Mouse (Mus musculus): ENCODE results near the gene Scrn2. TPM values are rescaled to one million over a fixed set of nuclear protein-coding genes. Genes with fewer than 3 reads are reported as not detected.
A peak's percentile ranks its signal among the peaks of the same experiment; 100 is the strongest.

The Scrn2 gene
- total RNA-seq (2021) = 1 to 10 TPM; 4.9 to 5.5 TPM
- long read RNA-seq, experiment 1, partial matches to known transcripts = 1 of 3 reads
- long read RNA-seq, experiment 1, other reads (novel, unspliced or antisense) = 2 of 3 reads
- long read RNA-seq, experiment 2, partial matches to known transcripts = 0 of 2 reads
- long read RNA-seq, experiment 2, other reads (novel, unspliced or antisense) = 1 of 2 reads

DNA sequence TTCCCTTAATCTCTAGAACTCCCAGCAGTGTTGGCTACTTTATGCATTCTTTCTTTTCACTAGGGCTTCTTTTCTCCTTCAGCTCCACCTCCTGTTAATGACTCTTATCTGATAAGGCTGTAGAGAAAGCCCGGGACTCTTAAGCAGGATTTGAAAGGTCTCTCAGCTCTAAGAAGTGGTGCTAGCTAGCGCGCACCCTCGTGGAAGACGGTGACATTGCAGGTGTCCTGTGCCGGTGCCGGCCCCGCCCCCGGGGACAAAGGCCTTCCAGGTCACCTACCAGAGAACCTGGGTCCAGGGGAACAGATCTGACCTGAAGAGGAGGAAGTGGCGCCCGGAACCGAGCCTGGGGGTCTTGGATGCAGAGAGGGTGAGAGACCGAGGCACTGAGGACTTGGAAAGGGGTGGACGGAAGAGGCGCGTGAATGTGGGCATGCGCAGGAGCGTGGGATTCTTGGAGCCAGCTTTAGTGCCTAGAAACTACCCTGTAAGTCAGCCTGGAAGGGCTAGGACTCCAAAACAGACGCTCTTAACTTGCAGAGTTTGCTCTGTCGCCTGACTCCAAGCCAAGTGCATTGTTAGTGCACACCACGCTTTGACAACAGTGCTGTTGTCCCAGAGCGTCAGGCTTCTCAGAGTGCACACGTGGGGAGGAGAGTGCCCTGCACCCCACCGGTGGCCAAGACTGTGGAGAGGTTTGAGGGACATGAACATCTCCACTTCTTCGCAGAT is at the start of gene Scrn2:
Gene Scrn2, plus strand, starts transcription at position 253 of the 732 bp plus-strand sequence.
- peak within 1 kb of the TSS; percentile 90 for H3K27ac ChIP-seq
- peak; percentile 98 for TF ChIP-seq CTCF (conservative IDR thresholded peaks at IDR 0.05)
- DNase-seq (ENCODE audit: low spot score in 2 of 2) = peak; percentile 78 to 80
- H3K4me3 ChIP-seq = peak within 1 kb of the TSS; percentile 68

DNA sequence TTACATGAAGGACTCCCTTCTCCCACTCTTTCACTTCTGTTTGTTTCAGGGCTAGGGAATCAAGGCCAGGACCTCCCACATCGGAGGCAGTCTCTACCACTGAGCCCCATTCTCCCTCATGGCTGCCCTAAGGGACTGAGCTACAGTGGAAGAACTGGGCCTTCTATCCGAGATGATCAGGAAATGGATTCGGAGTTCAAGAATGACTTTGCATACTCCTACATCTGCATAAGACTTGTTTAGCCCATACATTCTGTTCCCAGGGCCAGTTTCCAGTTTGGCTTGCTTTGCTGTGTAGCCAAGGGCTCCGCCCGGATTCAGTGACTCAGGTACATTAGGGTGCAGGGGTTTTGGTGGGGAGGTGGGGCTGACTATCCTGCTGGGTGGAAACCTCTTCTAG is 49.7 kb upstream of the Scrn2 start:
- DNase-seq (ENCODE audit: low spot score in 2 of 2) = no peak
- TF ChIP-seq CTCF (conservative IDR thresholded peaks at IDR 0.05) = no peak
- H3K27ac ChIP-seq = no peak overlapping the region

GRCm38 (mm10) chr11:96981461-96981860 is 48.3 kb upstream of the Scrn2 start:
- Histone ChIP-seq H3K4me3 (no peak overlapping the region), H3K27ac (no peak overlapping the region)
- TF ChIP-seq CTCF (conservative IDR thresholded peaks at IDR 0.05) = no peak
- DNase-seq (ENCODE audit: low spot score in 2 of 2) = no peak

More for the DNA sequence above, 49.7 kb upstream of the Scrn2 start:
- no peak overlapping the region for H3K4me3 ChIP-seq

DNA sequence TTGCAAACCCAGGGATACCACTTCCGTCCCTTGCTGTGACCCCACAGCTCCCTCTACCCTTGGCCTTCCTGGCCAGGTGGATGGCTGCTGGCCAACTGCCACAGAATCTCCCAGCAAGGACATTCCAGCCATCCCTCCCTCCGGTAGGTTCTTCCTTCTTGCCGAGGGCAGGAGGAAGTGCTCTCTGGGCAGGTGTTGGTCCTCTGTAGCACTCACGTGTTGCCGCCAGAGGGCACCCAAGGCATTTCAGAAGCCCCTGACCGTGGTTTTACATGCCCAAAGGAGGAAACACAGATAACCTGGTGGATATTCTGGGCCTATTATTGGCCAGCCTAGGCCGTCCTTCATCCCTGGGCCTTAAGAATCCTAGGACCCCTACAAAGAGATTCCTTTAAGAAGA is 47.4 kb upstream of the Scrn2 start:
- DNase-seq (ENCODE audit: low spot score in 2 of 2) = peak; percentile 73 to 75

GRCm38 (mm10) chr11:96982859-96983258 is 46.9 kb upstream of the Scrn2 start, which contains the start of gene Sp2:
Gene Sp2, minus strand, starts transcription at chr11:96982959.
- H3K4me3 ChIP-seq = no peak within 1 kb of the TSS
- no peak within 1 kb of the TSS for H3K27ac ChIP-seq
- no peak for DNase-seq (ENCODE audit: low spot score in 2 of 2)
- TF ChIP-seq CTCF (conservative IDR thresholded peaks at IDR 0.05) = no peak

More for the DNA sequence above, 47.4 kb upstream of the Scrn2 start:
- TF ChIP-seq CTCF (conservative IDR thresholded peaks at IDR 0.05) = peak; percentile 97
- no peak overlapping the region for H3K4me3 ChIP-seq
- no peak overlapping the region for H3K27ac ChIP-seq

GRCm38 (mm10) chr11:96984903-96985302 is 44.8 kb upstream of the Scrn2 start:
- Histone ChIP-seq H3K27ac (no peak overlapping the region), H3K4me3 (no peak overlapping the region)
- DNase-seq (ENCODE audit: low spot score in 2 of 2) = no peak
- no peak for TF ChIP-seq CTCF (conservative IDR thresholded peaks at IDR 0.05)

DNA sequence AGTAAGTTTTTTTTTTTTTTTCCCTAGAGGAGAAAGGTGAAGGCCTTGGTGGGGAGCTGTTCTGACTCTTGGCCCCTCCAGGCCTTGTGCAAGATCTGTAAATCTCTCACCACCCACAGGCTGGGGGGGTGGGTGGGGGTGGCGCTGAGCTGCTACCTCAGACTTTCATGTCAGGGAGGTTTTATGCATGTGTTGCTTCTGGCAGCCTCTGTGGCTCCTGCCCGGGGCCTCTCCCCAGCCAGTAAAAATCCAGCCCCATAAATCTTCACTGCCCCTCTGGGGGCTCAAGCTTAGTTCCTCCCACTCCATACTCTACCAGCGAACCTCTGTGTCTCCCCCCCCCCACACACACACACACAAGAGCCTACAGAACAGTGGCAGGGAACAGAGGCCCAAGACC is 43.3 kb upstream of the Scrn2 start:
- no peak overlapping the region for H3K4me3 ChIP-seq
- no peak for TF ChIP-seq CTCF (conservative IDR thresholded peaks at IDR 0.05)
- DNase-seq (ENCODE audit: low spot score in 2 of 2) = no peak
- no peak overlapping the region for H3K27ac ChIP-seq

DNA sequence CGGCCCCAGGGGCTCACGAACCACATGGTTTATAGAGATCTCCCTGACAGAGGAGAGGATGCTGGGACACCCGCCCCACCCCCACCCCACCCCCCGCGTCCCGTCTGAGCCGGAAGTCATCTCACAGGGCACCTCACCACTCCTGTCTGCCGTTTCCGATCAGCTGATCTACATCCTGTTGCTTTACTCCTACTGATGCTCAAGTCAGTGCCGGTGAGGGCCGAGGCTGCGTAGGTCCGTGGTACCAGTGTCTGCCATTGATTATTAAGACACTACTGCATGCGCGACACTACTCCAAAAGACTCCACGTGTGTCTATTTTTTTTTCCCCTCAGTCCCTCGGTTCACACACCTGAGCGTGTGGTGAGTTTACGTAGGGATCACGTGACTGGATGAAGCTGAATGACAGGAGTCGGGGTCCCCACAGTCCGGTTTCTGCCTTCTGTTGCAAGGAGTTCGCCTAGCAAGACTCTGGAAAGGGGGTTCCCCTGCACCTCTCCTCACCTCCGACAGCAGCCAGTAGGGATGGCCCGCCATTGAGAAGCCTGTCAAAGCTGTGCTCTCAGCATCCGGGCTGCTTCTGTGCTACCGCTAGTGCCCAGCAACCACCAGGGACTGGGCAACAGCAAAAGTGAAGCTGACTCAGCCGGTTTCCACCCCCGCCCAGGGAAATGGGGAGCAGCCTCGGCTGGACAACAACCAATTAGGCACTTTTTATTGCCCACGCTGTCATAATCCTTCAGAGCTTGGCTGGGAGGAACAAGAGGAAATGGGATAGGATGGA is 41.7 kb upstream of the Scrn2 start:
- TF ChIP-seq CTCF (conservative IDR thresholded peaks at IDR 0.05) = no peak
- Histone ChIP-seq H3K27ac (no peak overlapping the region), H3K4me3 (peak overlapping the region; percentile 30; the same call in 1 of the 2 replicates)
- DNase-seq (ENCODE audit: low spot score in 2 of 2) = peak in 1 of 2 experiments; percentile 13

GRCm38 (mm10) chr11:96991501-96991900 is 38.2 kb upstream of the Scrn2 start:
- DNase-seq (ENCODE audit: low spot score in 2 of 2) = no peak
- no peak overlapping the region for H3K27ac ChIP-seq

GRCm38 (mm10) chr11:96992722-96993311 is 36.9 kb upstream of the Scrn2 start:
- Histone ChIP-seq H3K27ac (no peak overlapping the region), H3K4me3 (no peak overlapping the region)
- DNase-seq (ENCODE audit: low spot score in 2 of 2) = peak in 1 of 2 experiments; percentile 7
- TF ChIP-seq CTCF (conservative IDR thresholded peaks at IDR 0.05) = no peak

More at GRCm38 (mm10) chr11:96991501-96991900, 38.2 kb upstream of the Scrn2 start:
- H3K4me3 ChIP-seq = no peak overlapping the region
- no peak for TF ChIP-seq CTCF (conservative IDR thresholded peaks at IDR 0.05)

- TF ChIP-seq CTCF (conservative IDR thresholded peaks at IDR 0.05) = no peak
- no peak overlapping the region for H3K27ac ChIP-seq
- DNase-seq (ENCODE audit: low spot score in 2 of 2) = no peak
Observed at GRCm38 (mm10) chr11:96995031-96995430, 34.7 kb upstream of the Scrn2 start.

DNA sequence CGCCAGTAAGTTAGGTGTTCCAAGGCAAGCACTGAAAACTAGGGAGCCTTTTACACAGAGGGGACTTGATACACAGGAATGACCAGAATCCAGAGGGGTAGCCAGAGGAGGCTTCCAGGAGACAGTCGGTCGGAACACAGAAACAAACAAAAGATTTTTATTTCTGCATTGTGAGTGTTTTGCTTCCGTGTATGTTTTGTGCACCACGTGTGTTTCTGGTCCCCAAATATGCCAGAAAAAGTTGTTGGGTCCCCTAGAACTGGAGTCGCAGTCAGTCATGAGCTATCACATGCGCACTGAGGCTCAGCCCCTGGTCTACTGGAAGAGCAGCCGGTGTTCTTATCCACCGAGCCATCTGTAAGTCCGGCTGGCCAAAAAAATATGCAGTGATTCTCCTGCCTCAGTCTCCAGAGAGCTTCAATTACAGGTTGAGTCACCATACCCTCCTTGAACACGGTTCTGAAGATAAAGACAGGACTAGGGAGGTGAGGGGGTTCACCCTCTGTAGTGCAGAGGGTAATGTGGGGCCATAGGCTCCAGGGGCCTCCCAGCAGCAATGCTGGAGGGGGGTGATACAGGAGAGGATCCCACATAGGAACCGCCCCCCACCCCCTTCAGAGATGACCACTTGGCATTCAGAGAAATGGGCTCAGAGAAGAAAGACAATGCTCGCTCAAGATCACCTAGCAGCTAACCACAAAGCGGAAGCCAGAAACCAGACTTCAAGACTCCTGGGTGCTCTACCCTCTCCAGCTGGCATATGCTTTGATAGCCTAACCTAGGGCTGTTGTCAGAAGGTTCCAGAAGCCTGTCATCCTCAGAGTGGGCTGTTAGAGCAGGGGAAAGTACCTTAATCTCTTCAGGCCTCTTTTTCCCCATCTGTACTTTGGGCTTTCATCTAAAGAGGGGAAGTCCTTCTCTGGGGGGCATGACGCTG is 33.6 kb upstream of the Scrn2 start:
- TF ChIP-seq CTCF (conservative IDR thresholded peaks at IDR 0.05) = no peak
- no peak overlapping the region for H3K4me3 ChIP-seq

More at GRCm38 (mm10) chr11:96995031-96995430, 34.7 kb upstream of the Scrn2 start:
- H3K4me3 ChIP-seq = no peak overlapping the region

More for the DNA sequence above, 33.6 kb upstream of the Scrn2 start:
- DNase-seq (ENCODE audit: low spot score in 2 of 2) = no peak
- H3K27ac ChIP-seq = no peak overlapping the region
